Mouse (Mus musculus) hindbrain, embryonic 12.5 days (tissue): ENCODE measurements around the gene Olfr668. TPM values are rescaled to one million over a fixed set of nuclear protein-coding genes. Genes with fewer than 3 reads are reported as not detected.
"Not testable (repeated sequence)": the region's sequence is repeated elsewhere in the genome, so short reads cannot be mapped to it uniquely, and the experiment has no call there.

Experiments
- ATAC-seq: fragments of 200-750 bp; cut with Nextera tagmentation; 2 replicates; pipeline ENCODE4 v1.8.0; 2017; ENCODE audit warnings: moderate TSS enrichment; ENCODE audit not compliant: low FRiP score
- H3K27ac ChIP-seq: fragments of 300-500 bp; sonication (generic); 2 replicates; pipeline ENCODE4 v1.5.1; 2016; ENCODE audit warnings: mild to moderate bottlenecking
- H3K27me3 ChIP-seq: fragments of 300-500 bp; sonication (generic); 2 replicates; pipeline ENCODE4 v1.6.1; 2016; ENCODE audit warnings: mild to moderate bottlenecking
- H3K36me3 ChIP-seq: fragments of 300-500 bp; sonication (generic); 2 replicates; pipeline ENCODE4 v1.6.1; 2016; ENCODE audit warnings: mild to moderate bottlenecking
- H3K4me1 ChIP-seq: fragments of 300-500 bp; sonication (generic); 2 replicates; pipeline ENCODE4 v1.6.1; 2016
- H3K4me2 ChIP-seq: fragments of 300-500 bp; sonication (generic); replicated peaks from 2 replicates; pipeline ENCODE4 v1.6.1; 2016; ENCODE audit warnings: mild to moderate bottlenecking
- H3K4me3 ChIP-seq: fragments of 300-500 bp; sonication (generic); 2 replicates; pipeline ENCODE4 v1.5.1; 2016; ENCODE audit warnings: mild to moderate bottlenecking
- H3K9ac ChIP-seq: fragments of 300-500 bp; sonication (generic); 2 replicates; pipeline ENCODE4 v1.6.1; 2016; ENCODE audit warnings: mild to moderate bottlenecking, moderate library complexity
- H3K9me3 ChIP-seq: fragments of 300-500 bp; sonication (generic); replicated peaks from 2 replicates; pipeline ENCODE4 v1.6.1; 2016; ENCODE audit warnings: mild to moderate bottlenecking
- WGBS: fragments of 180-500 bp; shearing (Covaris S2); methylation state at CpG from one replicate; pipeline ENCODE4 v1.1.7; 2016; 5-methylcytosine and 5-hydroxymethylcytosine counted together
- polyA plus RNA-seq: library from polyadenylated mRNA; unstranded; fragments of >200 nt; fragmentation: Nextera tagmentation; extraction: Ambion mirVana; gene quantifications from 2 replicates; pipeline ENCODE4 v1.2.1, GENCODE M21; 2016

Olfr668 gene
- polyA plus RNA-seq: not detected in 2 replicates

- Histone ChIP-seq H3K36me3 (no peaks in the 10 kb centered on the region), H3K9ac (no peak within 1 kb of the TSS), H3K4me1 (no peaks in the 10 kb centered on the region), H3K9me3 (no peaks in the 10 kb centered on the region), H3K4me3 (no peak within 1 kb of the TSS), H3K27me3 (no peaks in the 10 kb centered on the region), H3K4me2 (no peak within 1 kb of the TSS), H3K27ac (no peak within 1 kb of the TSS)
- 87% methylated on average over 1 of the region's 1 CpGs for WGBS
- ATAC-seq: no peak
These were observed at the start of gene Olfr668 for GRCm38 (mm10) chr7:104927957-104928356. Gene Olfr668, minus strand, starts transcription at chr7:104928057.

GRCm38 (mm10) chr7:104972507-104972906 lies 44.6 kb upstream of the Olfr668 start:
- H3K27ac ChIP-seq, H3K27me3 ChIP-seq, H3K4me1 ChIP-seq, H3K4me2 ChIP-seq, H3K4me3 ChIP-seq, H3K36me3 ChIP-seq, H3K9ac ChIP-seq, ATAC-seq, H3K9me3 ChIP-seq: not testable (repeated sequence)
- WGBS: 80% methylated on average over 2 of the region's 2 CpGs

GRCm38 (mm10) chr7:104962520-104962919 lies 34.7 kb upstream of the Olfr668 start, which contains the start of gene Olfr670:
Gene Olfr670, minus strand, starts transcription at chr7:104962620.
- no peaks in the 10 kb centered on the region for H3K27me3 ChIP-seq
- no peaks in the 10 kb centered on the region for H3K4me1 ChIP-seq
- H3K9me3 ChIP-seq: no peaks in the 10 kb centered on the region
- H3K4me2 ChIP-seq: no peak within 1 kb of the TSS
- H3K36me3 ChIP-seq: no peaks in the 10 kb centered on the region
- H3K4me3 ChIP-seq: no peak within 1 kb of the TSS
- no peak for ATAC-seq
- 47% methylated on average over 1 of the region's 1 CpGs for WGBS
- H3K27ac ChIP-seq: no peak within 1 kb of the TSS
- no peak within 1 kb of the TSS for H3K9ac ChIP-seq

DNA sequence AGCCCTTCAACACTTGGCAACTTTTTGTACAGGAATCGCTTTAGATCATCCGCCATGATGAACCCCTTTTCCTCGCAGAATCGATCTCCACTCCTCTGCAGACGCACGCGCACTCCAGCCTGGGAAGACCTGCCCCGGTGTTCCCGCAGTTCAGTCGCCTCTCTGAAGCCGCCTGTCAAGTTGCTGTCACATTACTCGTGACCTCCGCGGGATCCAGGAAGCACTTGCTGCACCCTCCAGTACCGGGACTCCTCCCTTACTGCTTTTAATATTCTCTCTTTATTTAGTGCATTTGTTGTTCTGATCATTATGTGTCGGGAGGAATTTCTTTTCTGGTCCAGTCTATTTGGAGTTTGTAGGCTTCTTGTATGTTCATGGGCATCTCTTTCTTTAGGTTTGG lies 22.4 kb upstream of the Olfr668 start:
- H3K9ac ChIP-seq, H3K36me3 ChIP-seq, H3K9me3 ChIP-seq, H3K4me1 ChIP-seq, H3K4me2 ChIP-seq, ATAC-seq, H3K27me3 ChIP-seq, H3K4me3 ChIP-seq, H3K27ac ChIP-seq: not testable (repeated sequence)
- WGBS: 95% methylated on average over 16 of the region's 16 CpGs

- no peak for ATAC-seq
- 92% methylated on average over 1 of the region's 1 CpGs for WGBS
- no peak within 1 kb of the TSS for H3K4me2 ChIP-seq
- no peaks in the 10 kb centered on the region for H3K36me3 ChIP-seq
- H3K27ac ChIP-seq: no peak within 1 kb of the TSS
- no peaks in the 10 kb centered on the region for H3K9me3 ChIP-seq
- H3K9ac ChIP-seq: no peak within 1 kb of the TSS
- H3K4me3 ChIP-seq: no peak within 1 kb of the TSS
- H3K27me3 ChIP-seq: no peaks in the 10 kb centered on the region
- H3K4me1 ChIP-seq: no peaks in the 10 kb centered on the region
These were observed 6.1 kb upstream of the Olfr668 start, which contains the start of gene Olfr669 for GRCm38 (mm10) chr7:104933940-104934339. Gene Olfr669, plus strand, starts transcription at chr7:104934240.

DNA sequence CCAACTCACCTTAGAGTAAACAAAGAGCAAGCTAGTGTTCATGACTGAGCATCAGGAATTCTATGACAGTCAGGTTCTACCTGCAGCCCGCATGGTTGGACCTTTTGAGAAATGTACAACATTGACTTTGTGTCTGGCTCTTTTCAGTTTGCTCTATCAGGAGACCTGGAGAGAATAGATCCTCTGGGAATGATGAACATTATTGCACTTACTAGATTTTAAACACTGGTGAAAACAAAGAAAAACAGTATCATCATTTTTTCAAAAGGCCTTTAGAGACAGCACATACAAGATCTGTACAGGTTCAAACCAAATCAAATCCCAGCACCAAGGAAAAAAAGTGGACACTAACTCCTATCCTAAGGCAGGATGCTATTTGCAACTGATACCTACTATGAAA lies 6.5 kb downstream of the Olfr668 start, which contains the start of gene Olfr667:
Olfr667 (minus strand) TSS at position 101 of the 400 bp plus-strand sequence.
- H3K4me1 ChIP-seq: no peaks in the 10 kb centered on the region
- H3K9ac ChIP-seq: no peak within 1 kb of the TSS
- no peaks in the 10 kb centered on the region for H3K9me3 ChIP-seq
- H3K27me3 ChIP-seq: no peaks in the 10 kb centered on the region
- H3K27ac ChIP-seq: no peak within 1 kb of the TSS
- no peak for ATAC-seq
- H3K36me3 ChIP-seq: no peaks in the 10 kb centered on the region
- H3K4me3 ChIP-seq: no peak within 1 kb of the TSS
- 90% methylated on average over 1 of the region's 1 CpGs for WGBS
- no peak within 1 kb of the TSS for H3K4me2 ChIP-seq

DNA sequence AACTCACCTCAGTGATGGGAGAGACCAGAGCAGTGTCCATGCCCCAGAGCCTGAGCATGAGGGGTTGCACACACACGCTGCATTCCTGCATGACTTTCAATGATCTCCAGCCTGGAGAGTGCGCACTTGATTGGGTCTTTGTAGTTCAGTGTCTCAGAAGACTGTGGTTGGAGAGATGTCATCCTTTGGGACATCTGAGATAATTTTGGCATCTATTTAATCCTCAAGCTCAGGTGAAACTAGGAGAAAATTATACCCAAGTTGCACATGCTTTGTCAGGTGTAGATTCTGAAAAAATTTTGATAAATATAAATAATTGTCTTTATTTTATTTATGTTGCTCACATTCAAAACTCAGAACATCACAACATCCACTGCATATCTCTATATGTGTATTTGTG lies 32.0 kb downstream of the Olfr668 start, which contains the start of gene Olfr666:
Olfr666 (minus strand) TSS at position 101 of the 400 bp plus-strand sequence.
- no peak within 1 kb of the TSS for H3K4me2 ChIP-seq

GRCm38 (mm10) chr7:104877731-104878130 lies 50.1 kb downstream of the Olfr668 start, which contains the start of gene Olfr665:
Gene Olfr665, plus strand, starts transcription at chr7:104878031.
- Histone ChIP-seq H3K36me3 (no peaks in the 10 kb centered on the region), H3K27ac (no peak within 1 kb of the TSS)

More for the DNA sequence above, 32.0 kb downstream of the Olfr668 start, which contains the start of gene Olfr666:
- Histone ChIP-seq H3K36me3 (no peaks in the 10 kb centered on the region), H3K27me3 (no peaks in the 10 kb centered on the region), H3K27ac (no peak within 1 kb of the TSS), H3K9me3 (no peaks in the 10 kb centered on the region), H3K4me1 (no peaks in the 10 kb centered on the region), H3K9ac (no peak within 1 kb of the TSS), H3K4me3 (no peak within 1 kb of the TSS)
- no peak for ATAC-seq
- 94% methylated on average over 2 of the region's 2 CpGs for WGBS

More at GRCm38 (mm10) chr7:104877731-104878130, 50.1 kb downstream of the Olfr668 start, which contains the start of gene Olfr665:
- ATAC-seq: no peak
- Histone ChIP-seq H3K4me2 (no peak within 1 kb of the TSS), H3K9ac (no peak within 1 kb of the TSS), H3K27me3 (no peaks in the 10 kb centered on the region), H3K4me3 (no peak within 1 kb of the TSS), H3K4me1 (no peaks in the 10 kb centered on the region), H3K9me3 (no peaks in the 10 kb centered on the region)
- WGBS: 58% methylated on average over 1 of the region's 1 CpGs

Other genes with a start within 250 kb of the Olfr668 start
- not detected in 2 replicates for gene Olfr661, start 241.6 kb downstream of the Olfr668 start, polyA plus RNA-seq
- gene Usp17le, start 150.6 kb downstream of the Olfr668 start, polyA plus RNA-seq: not detected in 2 replicates
- not detected in 2 replicates for gene Usp17lb, start 85.5 kb downstream of the Olfr668 start, polyA plus RNA-seq
- not detected in 2 replicates for gene Usp17la, start 71.0 kb downstream of the Olfr668 start, polyA plus RNA-seq
- not detected in 2 replicates for gene Olfr665, start 50.0 kb downstream of the Olfr668 start, polyA plus RNA-seq
- gene Olfr666, start 32.1 kb downstream of the Olfr668 start, polyA plus RNA-seq: not detected in 2 replicates
- not detected in 2 replicates for gene Olfr667, start 6.6 kb downstream of the Olfr668 start, polyA plus RNA-seq
- gene Olfr669, start 6.2 kb upstream of the Olfr668 start, polyA plus RNA-seq: not detected in 2 replicates
- gene Olfr670, start 34.6 kb upstream of the Olfr668 start, polyA plus RNA-seq: not detected in 2 replicates
- not detected in 2 replicates for gene Olfr671, start 51.1 kb upstream of the Olfr668 start, polyA plus RNA-seq
- gene Olfr672, start 74.0 kb upstream of the Olfr668 start, polyA plus RNA-seq: not detected in 2 replicates
- not detected in 2 replicates for gene Olfr675, start 100.4 kb upstream of the Olfr668 start, polyA plus RNA-seq
- not detected in 2 replicates for gene Olfr676, start 104.6 kb upstream of the Olfr668 start, polyA plus RNA-seq
- gene Olfr677, start 123.3 kb upstream of the Olfr668 start, polyA plus RNA-seq: not detected in 2 replicates
- gene Olfr678, start 136.4 kb upstream of the Olfr668 start, polyA plus RNA-seq: not detected in 2 replicates
- not detected in 2 replicates for gene Olfr679, start 153.1 kb upstream of the Olfr668 start, polyA plus RNA-seq
- not detected in 2 replicates for gene Olfr680-ps1, start 164.8 kb upstream of the Olfr668 start, polyA plus RNA-seq
- not detected in 2 replicates for gene Olfr681, start 188.8 kb upstream of the Olfr668 start, polyA plus RNA-seq
- gene Olfr683, start 219.0 kb upstream of the Olfr668 start, polyA plus RNA-seq: not detected in 2 replicates
- not detected in 2 replicates for gene Olfr684, start 235.6 kb upstream of the Olfr668 start, polyA plus RNA-seq